Mouse (Mus musculus) cortical plate, adult 2 months (tissue): ENCODE data around the gene Gcdh.

ENCODE experiments used
- CTCF ChIP-seq: fragments of 200-500 bp; IDR thresholded peaks from 2 replicates; pipeline ENCODE4 v1.5.1; 2011; ENCODE audit warnings: mild to moderate bottlenecking, control low read depth, low read length; ENCODE audit not compliant: insufficient read depth; ENCODE audit errors: extremely low read depth
- POLR2A ChIP-seq: fragments of 200-500 bp; IDR thresholded peaks from 2 replicates; pipeline ENCODE4 v1.6.1; 2011; ENCODE audit warnings: mild to moderate bottlenecking, low read length, control low read depth; ENCODE audit not compliant: insufficient read depth; ENCODE audit errors: extremely low read depth

DNA sequence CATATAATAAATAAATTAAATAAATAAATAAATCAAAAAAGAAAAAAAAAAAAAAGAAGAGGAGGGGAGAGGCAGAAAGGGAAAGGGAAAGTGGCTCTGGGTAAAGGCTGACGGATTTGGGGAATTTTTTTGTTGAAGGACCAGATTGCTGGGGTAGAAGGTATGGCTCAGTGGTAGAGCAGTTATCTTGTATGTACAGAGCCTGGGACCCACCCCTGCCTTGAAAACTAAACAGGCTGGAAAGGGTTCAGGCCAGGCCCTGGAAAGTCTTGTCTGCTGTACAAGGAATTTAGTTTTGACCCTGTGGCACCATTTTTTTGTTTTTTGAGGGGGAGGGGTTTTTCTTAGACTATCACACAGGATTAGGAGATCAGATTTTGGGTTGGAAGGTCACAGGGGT lies 14.8 kb downstream of the Gcdh start:
- no peak for TF ChIP-seq CTCF
- no peak for TF ChIP-seq POLR2A
